Mouse (Mus musculus): Measurements from ENCODE around the gene Ncs1. TPM values are rescaled to one million over a fixed set of nuclear protein-coding genes. Genes with fewer than 3 reads are reported as not detected.

Ncs1 gene
- polyA plus RNA-seq, 1 experiment: 7.7 TPM

DNA sequence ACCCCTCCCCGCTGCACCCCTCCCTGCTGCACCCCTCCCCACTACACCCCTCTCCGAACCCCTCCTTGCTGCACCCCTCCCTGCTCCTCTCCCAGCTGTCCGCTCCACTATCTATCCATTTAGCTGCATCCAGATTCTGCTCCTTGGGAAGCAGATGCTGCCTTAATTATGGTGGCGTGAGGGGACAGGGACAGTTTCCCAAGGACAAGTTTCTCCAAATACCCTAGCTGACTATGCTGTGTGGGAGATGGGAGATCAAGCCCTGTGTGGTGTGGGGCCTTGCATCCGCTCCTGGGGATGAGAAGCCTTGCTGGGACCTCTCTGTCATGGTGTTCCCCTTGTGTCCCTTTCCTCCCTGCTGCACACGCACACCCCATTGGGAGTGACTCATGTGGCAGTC is 29.4 kb downstream of the Ncs1 start:
- no peak for TF ChIP-seq CTCF (IDR thresholded peaks at IDR 0.05; ENCODE audit: control insufficient read depth, insufficient read depth, insufficient replicate concordance, low read depth, low read length)
- no peak for TF ChIP-seq POLR2A (IDR thresholded peaks at IDR 0.05; ENCODE audit: control insufficient read depth, low read depth, low read length)
- H3K4me3 ChIP-seq (ENCODE audit: control insufficient read depth, low read depth, low read length): no peak overlapping the region
- no peaks in the 10 kb centered on the region for H3K36me3 ChIP-seq (ENCODE audit: control insufficient read depth, insufficient read depth, low read length)
- no peaks in the 10 kb centered on the region; the same call in 1 of the 2 replicates for H3K4me1 ChIP-seq (ENCODE audit: control insufficient read depth, insufficient read depth, low read length)
- no peaks in the 10 kb centered on the region for H3K27me3 ChIP-seq (ENCODE audit: control insufficient read depth, insufficient read depth, low read length)
- no peak overlapping the region for H3K27ac ChIP-seq (ENCODE audit: control insufficient read depth, insufficient read depth, low read depth, low read length)

GRCm38 (mm10) chr2:31277810-31278209 is 32.2 kb downstream of the Ncs1 start:
- no peaks in the 10 kb centered on the region for H3K36me3 ChIP-seq (ENCODE audit: control insufficient read depth, insufficient read depth, low read length)
- H3K27me3 ChIP-seq (ENCODE audit: control insufficient read depth, insufficient read depth, low read length): no peaks in the 10 kb centered on the region
- H3K27ac ChIP-seq (ENCODE audit: control insufficient read depth, insufficient read depth, low read depth, low read length): no peak overlapping the region
- TF ChIP-seq CTCF (IDR thresholded peaks at IDR 0.05; ENCODE audit: control insufficient read depth, insufficient read depth, insufficient replicate concordance, low read depth, low read length): no peak
- TF ChIP-seq POLR2A (IDR thresholded peaks at IDR 0.05; ENCODE audit: control insufficient read depth, low read depth, low read length): no peak
- no peaks in the 10 kb centered on the region; the same call in 1 of the 2 replicates for H3K4me1 ChIP-seq (ENCODE audit: control insufficient read depth, insufficient read depth, low read length)
- H3K4me3 ChIP-seq (ENCODE audit: control insufficient read depth, low read depth, low read length): no peak overlapping the region

GRCm38 (mm10) chr2:31278483-31278882 is 32.9 kb downstream of the Ncs1 start:
- H3K4me1 ChIP-seq (ENCODE audit: control insufficient read depth, insufficient read depth, low read length): no peaks in the 10 kb centered on the region; the same call in 1 of the 2 replicates
- H3K4me3 ChIP-seq (ENCODE audit: control insufficient read depth, low read depth, low read length): no peak overlapping the region
- no peaks in the 10 kb centered on the region for H3K36me3 ChIP-seq (ENCODE audit: control insufficient read depth, insufficient read depth, low read length)
- TF ChIP-seq POLR2A (IDR thresholded peaks at IDR 0.05; ENCODE audit: control insufficient read depth, low read depth, low read length) (no peak), CTCF (IDR thresholded peaks at IDR 0.05; ENCODE audit: control insufficient read depth, insufficient read depth, insufficient replicate concordance, low read depth, low read length) (no peak)
- no peak overlapping the region for H3K27ac ChIP-seq (ENCODE audit: control insufficient read depth, insufficient read depth, low read depth, low read length)
- H3K27me3 ChIP-seq (ENCODE audit: control insufficient read depth, insufficient read depth, low read length): no peaks in the 10 kb centered on the region

DNA sequence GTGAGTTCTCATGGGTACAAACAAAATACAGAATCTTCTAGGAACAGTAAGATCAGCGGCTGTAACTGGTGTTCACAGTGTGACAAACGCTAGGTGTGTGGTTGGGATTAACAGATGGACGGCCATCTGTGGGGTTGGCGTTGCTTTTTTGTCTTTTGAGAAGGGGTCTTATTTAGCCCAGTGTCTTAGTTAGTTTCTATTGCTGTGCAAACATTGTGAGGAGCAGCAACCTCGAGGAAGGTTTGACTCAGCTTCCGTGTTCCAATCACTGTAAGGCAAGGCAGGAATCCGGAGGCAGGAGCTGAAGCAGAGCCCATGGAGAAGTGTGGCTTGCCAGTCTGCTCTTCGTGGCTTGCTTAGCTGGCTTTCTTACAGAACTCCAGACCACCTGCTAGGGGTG is 35.5 kb downstream of the Ncs1 start:
- Histone ChIP-seq H3K36me3 (ENCODE audit: control insufficient read depth, insufficient read depth, low read length) (no peaks in the 10 kb centered on the region), H3K27me3 (ENCODE audit: control insufficient read depth, insufficient read depth, low read length) (no peaks in the 10 kb centered on the region), H3K27ac (ENCODE audit: control insufficient read depth, insufficient read depth, low read depth, low read length) (no peak overlapping the region), H3K4me3 (ENCODE audit: control insufficient read depth, low read depth, low read length) (no peak overlapping the region), H3K4me1 (ENCODE audit: control insufficient read depth, insufficient read depth, low read length) (no peaks in the 10 kb centered on the region; the same call in 1 of the 2 replicates)
- TF ChIP-seq CTCF (IDR thresholded peaks at IDR 0.05; ENCODE audit: control insufficient read depth, insufficient read depth, insufficient replicate concordance, low read depth, low read length) (no peak), POLR2A (IDR thresholded peaks at IDR 0.05; ENCODE audit: control insufficient read depth, low read depth, low read length) (no peak)

DNA sequence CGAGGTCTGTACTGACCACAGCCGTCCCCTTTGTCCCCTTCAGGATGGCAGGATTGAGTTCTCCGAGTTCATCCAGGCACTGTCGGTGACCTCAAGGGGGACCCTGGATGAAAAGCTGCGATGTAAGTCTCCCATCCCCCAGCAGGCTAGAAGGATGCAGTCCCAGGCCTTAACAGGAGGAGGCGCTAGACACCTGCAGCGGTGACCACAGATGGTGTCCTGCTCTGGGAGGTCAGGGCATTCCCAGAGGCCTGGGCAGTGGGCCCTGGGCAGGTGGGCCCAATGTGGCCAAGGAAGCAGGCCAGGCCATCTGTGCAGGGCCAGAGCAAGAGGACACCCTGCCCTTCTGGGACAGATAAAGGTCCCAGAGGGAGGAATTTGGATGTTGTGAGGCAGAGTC is 36.6 kb downstream of the Ncs1 start:
- H3K27ac ChIP-seq (ENCODE audit: control insufficient read depth, insufficient read depth, low read depth, low read length): no peak overlapping the region
- H3K4me3 ChIP-seq (ENCODE audit: control insufficient read depth, low read depth, low read length): no peak overlapping the region
- no peak for TF ChIP-seq POLR2A (IDR thresholded peaks at IDR 0.05; ENCODE audit: control insufficient read depth, low read depth, low read length)
- peak; percentile 64; the same call in 1 of the 2 replicates for TF ChIP-seq CTCF (IDR thresholded peaks at IDR 0.05; ENCODE audit: control insufficient read depth, insufficient read depth, insufficient replicate concordance, low read depth, low read length)

DNA sequence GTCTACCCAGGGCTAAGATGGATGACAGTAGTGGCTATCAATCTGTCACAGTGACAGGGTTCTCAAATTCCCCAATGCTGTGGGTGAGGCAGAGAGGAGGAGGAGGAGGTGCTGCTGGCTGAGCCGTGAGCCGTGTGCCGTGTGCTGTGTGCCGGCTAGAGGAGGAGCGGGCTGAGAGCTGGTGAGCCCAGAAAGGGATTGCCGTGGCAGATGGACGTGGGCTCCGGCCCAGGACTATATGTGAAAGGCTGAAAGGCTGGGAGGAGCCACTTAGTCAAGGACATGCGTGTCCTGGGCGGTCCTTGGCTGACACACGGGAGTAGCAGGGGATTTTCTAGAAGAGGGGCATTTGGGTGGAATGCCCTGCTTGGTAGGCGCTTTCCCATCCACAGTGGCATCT is 37.3 kb downstream of the Ncs1 start:
- Histone ChIP-seq H3K4me3 (ENCODE audit: control insufficient read depth, low read depth, low read length) (no peak overlapping the region), H3K27ac (ENCODE audit: control insufficient read depth, insufficient read depth, low read depth, low read length) (no peak overlapping the region), H3K36me3 (ENCODE audit: control insufficient read depth, insufficient read depth, low read length) (no peaks in the 10 kb centered on the region), H3K4me1 (ENCODE audit: control insufficient read depth, insufficient read depth, low read length) (no peaks in the 10 kb centered on the region; the same call in 1 of the 2 replicates), H3K27me3 (ENCODE audit: control insufficient read depth, insufficient read depth, low read length) (no peaks in the 10 kb centered on the region)
- TF ChIP-seq CTCF (IDR thresholded peaks at IDR 0.05; ENCODE audit: control insufficient read depth, insufficient read depth, insufficient replicate concordance, low read depth, low read length): no peak

More for the DNA sequence above, 36.6 kb downstream of the Ncs1 start:
- no peaks in the 10 kb centered on the region for H3K27me3 ChIP-seq (ENCODE audit: control insufficient read depth, insufficient read depth, low read length)
- no peaks in the 10 kb centered on the region for H3K36me3 ChIP-seq (ENCODE audit: control insufficient read depth, insufficient read depth, low read length)
- H3K4me1 ChIP-seq (ENCODE audit: control insufficient read depth, insufficient read depth, low read length): no peaks in the 10 kb centered on the region; the same call in 1 of the 2 replicates

- no peak overlapping the region for H3K4me3 ChIP-seq (ENCODE audit: control insufficient read depth, low read depth, low read length)
- no peaks in the 10 kb centered on the region for H3K27me3 ChIP-seq (ENCODE audit: control insufficient read depth, insufficient read depth, low read length)
- H3K36me3 ChIP-seq (ENCODE audit: control insufficient read depth, insufficient read depth, low read length): no peaks in the 10 kb centered on the region
- H3K4me1 ChIP-seq (ENCODE audit: control insufficient read depth, insufficient read depth, low read length): no peaks in the 10 kb centered on the region
- no peak overlapping the region for H3K27ac ChIP-seq (ENCODE audit: control insufficient read depth, insufficient read depth, low read depth, low read length)
- TF ChIP-seq CTCF (IDR thresholded peaks at IDR 0.05; ENCODE audit: control insufficient read depth, insufficient read depth, insufficient replicate concordance, low read depth, low read length) (no peak), POLR2A (IDR thresholded peaks at IDR 0.05; ENCODE audit: control insufficient read depth, low read depth, low read length) (no peak)
Measured at GRCm38 (mm10) chr2:31284531-31284930, 38.9 kb downstream of the Ncs1 start.

DNA sequence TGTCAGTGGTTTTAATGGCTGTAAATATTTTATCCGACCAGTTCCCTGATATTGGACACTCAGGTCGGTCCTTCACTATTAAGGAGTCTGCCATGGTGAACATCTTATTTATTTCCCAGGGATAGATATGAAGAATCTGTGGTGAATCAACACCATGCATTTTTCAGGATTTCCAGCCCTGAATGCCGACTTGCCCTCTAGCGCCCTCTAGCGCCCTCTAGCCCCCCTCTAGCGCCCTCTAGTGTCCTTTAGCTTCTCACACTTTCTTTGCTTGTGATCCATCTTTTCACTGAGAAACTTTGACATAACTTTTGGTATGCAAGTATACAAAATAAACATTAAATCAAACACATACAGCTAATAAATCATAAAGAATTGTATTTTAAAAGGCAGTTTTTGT is 45.8 kb downstream of the Ncs1 start:
- no peaks in the 10 kb centered on the region for H3K36me3 ChIP-seq (ENCODE audit: control insufficient read depth, insufficient read depth, low read length)
- TF ChIP-seq POLR2A (IDR thresholded peaks at IDR 0.05; ENCODE audit: control insufficient read depth, low read depth, low read length) (no peak), CTCF (IDR thresholded peaks at IDR 0.05; ENCODE audit: control insufficient read depth, insufficient read depth, insufficient replicate concordance, low read depth, low read length) (peak; percentile 97)

More for the DNA sequence above, 45.8 kb downstream of the Ncs1 start:
- Histone ChIP-seq H3K27ac (ENCODE audit: control insufficient read depth, insufficient read depth, low read depth, low read length) (no peak overlapping the region), H3K27me3 (ENCODE audit: control insufficient read depth, insufficient read depth, low read length) (no peaks in the 10 kb centered on the region), H3K4me3 (ENCODE audit: control insufficient read depth, low read depth, low read length) (no peak overlapping the region), H3K4me1 (ENCODE audit: control insufficient read depth, insufficient read depth, low read length) (no peaks in the 10 kb centered on the region)

Measured in testis, adult 2 months (tissue).